Mouse (Mus musculus): ENCODE results near the gene Tns4. TPM values are rescaled to one million over a fixed set of nuclear protein-coding genes. Genes with fewer than 3 reads are reported as not detected.

Tns4 gene
- total and polyA plus RNA-seq, 2 experiments from 2014 or later, result 0.08 to 1.3 TPM

- no peak overlapping the region for H3K4me3 ChIP-seq (ENCODE audit: low read length)
- H3K4me1 ChIP-seq (ENCODE audit: insufficient read depth, low read length), result no peaks in the 10 kb centered on the region
- DNase-seq (ENCODE audit: low spot score) (no peak), ATAC-seq (no peak)
- H3K4me2 ChIP-seq (ENCODE audit: low read depth, low read length), result no peak overlapping the region
- H3K9ac ChIP-seq (replicated peaks; ENCODE audit: low read length), result no peak overlapping the region
- WGBS, result 87% methylated on average over 8 of the region's 8 CpGs
- H3K9me3 ChIP-seq (ENCODE audit: low read length), result no peaks in the 10 kb centered on the region
- no peaks in the 10 kb centered on the region for H3K27me3 ChIP-seq (ENCODE audit: insufficient read depth, low read length)
- no peak for TF ChIP-seq CTCF (IDR thresholded peaks at IDR 0.05; ENCODE audit: low read depth)
- no peak overlapping the region for H3K27ac ChIP-seq
- no peaks in the 10 kb centered on the region for H3K36me3 ChIP-seq (ENCODE audit: insufficient read depth, low read length)
These were observed 12.6 kb upstream of the Tns4 start for GRCm38 (mm10) chr11:99101693-99102092.

GRCm38 (mm10) chr11:99100215-99100614 is 11.1 kb upstream of the Tns4 start:
- 83% methylated on average over 5 of the region's 5 CpGs for WGBS
- TF ChIP-seq CTCF (IDR thresholded peaks at IDR 0.05; ENCODE audit: low read depth), result no peak
- Histone ChIP-seq H3K36me3 (ENCODE audit: insufficient read depth, low read length) (no peaks in the 10 kb centered on the region), H3K9ac (replicated peaks; ENCODE audit: low read length) (no peak overlapping the region), H3K27ac (no peak overlapping the region), H3K9me3 (ENCODE audit: low read length) (no peaks in the 10 kb centered on the region), H3K27me3 (ENCODE audit: insufficient read depth, low read length) (no peaks in the 10 kb centered on the region), H3K4me1 (ENCODE audit: insufficient read depth, low read length) (no peaks in the 10 kb centered on the region), H3K4me3 (ENCODE audit: low read length) (no peak overlapping the region), H3K4me2 (ENCODE audit: low read depth, low read length) (no peak overlapping the region)
- DNase-seq (ENCODE audit: low spot score) (no peak), ATAC-seq (no peak)

GRCm38 (mm10) chr11:99099516-99099915 is 10.4 kb upstream of the Tns4 start:
- no peak overlapping the region for H3K4me3 ChIP-seq (ENCODE audit: low read length)
- ATAC-seq, result no peak
- no peak overlapping the region for H3K9ac ChIP-seq (replicated peaks; ENCODE audit: low read length)
- no peaks in the 10 kb centered on the region for H3K36me3 ChIP-seq (ENCODE audit: insufficient read depth, low read length)
- no peaks in the 10 kb centered on the region for H3K27me3 ChIP-seq (ENCODE audit: insufficient read depth, low read length)
- no peaks in the 10 kb centered on the region for H3K9me3 ChIP-seq (ENCODE audit: low read length)
- no peaks in the 10 kb centered on the region for H3K4me1 ChIP-seq (ENCODE audit: insufficient read depth, low read length)
- DNase-seq (ENCODE audit: low spot score), result no peak
- H3K4me2 ChIP-seq (ENCODE audit: low read depth, low read length), result no peak overlapping the region
- no peak for TF ChIP-seq CTCF (IDR thresholded peaks at IDR 0.05; ENCODE audit: low read depth)
- WGBS, result 62% methylated on average over 7 of the region's 7 CpGs
- H3K27ac ChIP-seq, result no peak overlapping the region

GRCm38 (mm10) chr11:99098924-99099323 is 9.8 kb upstream of the Tns4 start:
- Histone ChIP-seq H3K9me3 (ENCODE audit: low read length) (no peaks in the 10 kb centered on the region), H3K9ac (replicated peaks; ENCODE audit: low read length) (no peak overlapping the region), H3K36me3 (ENCODE audit: insufficient read depth, low read length) (no peaks in the 10 kb centered on the region), H3K4me3 (ENCODE audit: low read length) (no peak overlapping the region), H3K4me2 (ENCODE audit: low read depth, low read length) (no peak overlapping the region), H3K27me3 (ENCODE audit: insufficient read depth, low read length) (no peaks in the 10 kb centered on the region), H3K4me1 (ENCODE audit: insufficient read depth, low read length) (no peaks in the 10 kb centered on the region), H3K27ac (no peak overlapping the region)
- TF ChIP-seq CTCF (IDR thresholded peaks at IDR 0.05; ENCODE audit: low read depth), result no peak
- no peak for DNase-seq (ENCODE audit: low spot score)
- 92% methylated on average over 9 of the region's 9 CpGs for WGBS
- ATAC-seq, result no peak

GRCm38 (mm10) chr11:99096996-99097774 is 8.1 kb upstream of the Tns4 start:
- Histone ChIP-seq H3K4me2 (ENCODE audit: low read depth, low read length) (no peak overlapping the region), H3K27me3 (ENCODE audit: insufficient read depth, low read length) (no peaks in the 10 kb centered on the region), H3K4me1 (ENCODE audit: insufficient read depth, low read length) (no peaks in the 10 kb centered on the region), H3K36me3 (ENCODE audit: insufficient read depth, low read length) (no peaks in the 10 kb centered on the region), H3K4me3 (ENCODE audit: low read length) (no peak overlapping the region), H3K9me3 (ENCODE audit: low read length) (no peaks in the 10 kb centered on the region), H3K27ac (no peak overlapping the region), H3K9ac (replicated peaks; ENCODE audit: low read length) (no peak overlapping the region)
- no peak for TF ChIP-seq CTCF (IDR thresholded peaks at IDR 0.05; ENCODE audit: low read depth)
- ATAC-seq, result no peak
- 72% methylated on average over 8 of the region's 8 CpGs for WGBS
- DNase-seq (ENCODE audit: low spot score), result no peak

GRCm38 (mm10) chr11:99096417-99096816 is 7.3 kb upstream of the Tns4 start:
- no peaks in the 10 kb centered on the region for H3K4me1 ChIP-seq (ENCODE audit: insufficient read depth, low read length)
- H3K4me3 ChIP-seq (ENCODE audit: low read length), result no peak overlapping the region
- H3K4me2 ChIP-seq (ENCODE audit: low read depth, low read length), result no peak overlapping the region
- DNase-seq (ENCODE audit: low spot score), result no peak
- H3K27me3 ChIP-seq (ENCODE audit: insufficient read depth, low read length), result no peaks in the 10 kb centered on the region
- no peaks in the 10 kb centered on the region for H3K36me3 ChIP-seq (ENCODE audit: insufficient read depth, low read length)
- H3K9ac ChIP-seq (replicated peaks; ENCODE audit: low read length), result no peak overlapping the region
- no peak overlapping the region for H3K27ac ChIP-seq
- TF ChIP-seq CTCF (IDR thresholded peaks at IDR 0.05; ENCODE audit: low read depth), result no peak
- WGBS, result 72% methylated on average over 4 of the region's 4 CpGs
- no peaks in the 10 kb centered on the region for H3K9me3 ChIP-seq (ENCODE audit: low read length)
- no peak for ATAC-seq

GRCm38 (mm10) chr11:99095759-99096158 is 6.7 kb upstream of the Tns4 start:
- Histone ChIP-seq H3K27me3 (ENCODE audit: insufficient read depth, low read length) (no peaks in the 10 kb centered on the region), H3K36me3 (ENCODE audit: insufficient read depth, low read length) (no peaks in the 10 kb centered on the region), H3K4me2 (ENCODE audit: low read depth, low read length) (no peak overlapping the region), H3K4me3 (ENCODE audit: low read length) (no peak overlapping the region), H3K9me3 (ENCODE audit: low read length) (no peaks in the 10 kb centered on the region), H3K9ac (replicated peaks; ENCODE audit: low read length) (no peak overlapping the region), H3K27ac (no peak overlapping the region), H3K4me1 (ENCODE audit: insufficient read depth, low read length) (no peaks in the 10 kb centered on the region)
- no peak for TF ChIP-seq CTCF (IDR thresholded peaks at IDR 0.05; ENCODE audit: low read depth)
- DNase-seq (ENCODE audit: low spot score) (no peak), ATAC-seq (no peak)
- 79% methylated on average over 4 of the region's 4 CpGs for WGBS
